Mouse (Mus musculus) erythroid progenitor cell, adult 5-6 weeks (primary cell): ENCODE results near the gene Tgm4. TPM values are rescaled to one million over a fixed set of nuclear protein-coding genes. Genes with fewer than 3 reads are reported as not detected.

ENCODE experiments used
- ATAC-seq: replicated peaks from 2 replicates; pipeline ENCODE4 v1.8.0; 2016; ENCODE audit warnings: moderate number of reproducible peaks, mild to moderate bottlenecking, moderate TSS enrichment, inconsistent platforms; ENCODE audit not compliant: poor library complexity, low FRiP score, severe bottlenecking
- total RNA-seq, 2 experiments: library from RNA; stranded (forward) in 1 of 2; stranded (reverse) in 1 of 2; fragments of 150-400 nt in 1 of 2; fragments of 186-747, 209-891 nt in 1 of 2; gene quantifications; 2 replicates each; pipeline versions ENCODE4 v1.2.3 to v1.2.4; 2015 to 2017; ENCODE audit warnings: low replicate concordance in 2 of 2

Gene Tgm4
- total RNA-seq (2015; ENCODE audit: low replicate concordance) (not detected in 2 replicates), total RNA-seq (2017; ENCODE audit: low replicate concordance) (not detected in 2 replicates)

DNA sequence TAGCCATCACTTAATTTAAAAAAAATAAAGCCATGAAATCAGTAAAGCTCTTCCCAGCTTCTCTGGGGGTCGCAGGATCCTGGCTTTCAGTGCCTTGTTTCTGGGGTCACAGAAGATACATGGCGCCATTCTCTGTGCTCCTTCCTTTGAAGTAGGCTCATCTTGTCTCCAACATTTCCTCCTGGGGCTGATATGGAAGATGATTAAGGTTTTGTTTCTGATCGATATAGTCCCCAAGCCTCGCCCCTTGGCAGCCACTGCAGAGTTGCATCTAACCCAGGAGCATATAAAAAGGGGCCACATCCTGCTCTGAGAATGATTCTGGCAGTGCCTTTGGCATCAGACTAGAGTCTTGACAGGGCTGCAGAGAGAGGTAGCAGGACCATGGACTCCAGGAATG lies at the start of gene Tgm4:
TSS of gene Tgm4 (plus strand) at position 301 of the 400 bp plus-strand sequence.
- ATAC-seq = no peak

DNA sequence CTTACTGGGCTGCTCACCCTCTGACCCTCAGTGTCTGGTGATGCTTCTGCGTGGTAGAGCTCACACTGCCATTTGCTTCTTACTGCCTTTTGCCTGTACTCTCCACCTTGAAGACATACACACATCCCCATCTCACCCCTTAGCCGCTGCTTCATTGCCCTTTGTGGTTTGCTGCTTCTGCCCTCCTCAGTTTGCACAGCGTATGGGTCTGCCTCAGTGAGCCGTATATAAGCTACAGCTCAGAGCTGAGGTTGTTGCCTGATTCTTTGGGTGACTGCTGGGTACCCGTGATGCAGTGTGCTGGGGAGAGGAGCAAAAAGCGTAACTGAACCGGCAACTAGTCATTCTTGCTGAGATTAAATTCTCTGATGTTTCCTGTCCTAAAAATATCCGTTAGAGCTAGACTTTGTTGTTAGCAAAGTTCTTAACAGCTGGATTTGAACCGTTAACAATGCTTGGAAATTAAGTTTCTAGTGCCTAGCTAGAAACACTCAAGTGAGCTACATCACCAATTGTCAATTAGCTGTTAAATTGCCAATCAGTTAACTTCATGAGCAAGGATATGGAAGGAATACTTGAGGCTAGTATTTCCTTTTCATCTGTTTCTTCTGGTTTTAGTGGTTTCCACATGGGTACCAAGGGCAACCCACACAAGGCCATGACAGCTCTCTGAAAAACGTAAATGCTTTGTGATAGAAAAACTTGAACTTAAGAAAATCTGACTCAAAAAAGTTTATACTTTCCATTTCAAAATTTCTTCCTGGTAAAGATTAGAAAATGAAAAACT lies 35.9 kb upstream of the Tgm4 start:
- 0 out of 2 replicates have a peak, but pooled peaks have one; percentile 25 for ATAC-seq

DNA sequence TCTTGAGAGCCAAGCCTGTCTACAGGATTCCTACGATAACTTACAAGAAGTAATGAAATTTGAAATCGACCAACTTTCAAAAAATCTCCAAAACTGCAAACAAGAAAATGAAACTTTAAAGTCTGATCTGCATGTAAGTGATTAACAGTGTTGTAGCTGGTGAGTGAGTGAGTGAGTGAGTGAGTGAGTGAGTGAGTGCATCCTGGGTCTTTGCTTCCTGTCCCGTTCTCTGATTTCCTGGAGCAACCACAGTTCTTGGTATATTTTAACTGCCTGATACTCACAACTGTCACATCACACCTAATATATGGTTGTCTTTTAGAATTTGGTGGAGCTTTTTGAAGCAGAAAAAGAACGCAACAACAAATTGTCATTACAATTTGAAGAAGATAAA lies 35.3 kb upstream of the Tgm4 start:
- ATAC-seq = no peak

DNA sequence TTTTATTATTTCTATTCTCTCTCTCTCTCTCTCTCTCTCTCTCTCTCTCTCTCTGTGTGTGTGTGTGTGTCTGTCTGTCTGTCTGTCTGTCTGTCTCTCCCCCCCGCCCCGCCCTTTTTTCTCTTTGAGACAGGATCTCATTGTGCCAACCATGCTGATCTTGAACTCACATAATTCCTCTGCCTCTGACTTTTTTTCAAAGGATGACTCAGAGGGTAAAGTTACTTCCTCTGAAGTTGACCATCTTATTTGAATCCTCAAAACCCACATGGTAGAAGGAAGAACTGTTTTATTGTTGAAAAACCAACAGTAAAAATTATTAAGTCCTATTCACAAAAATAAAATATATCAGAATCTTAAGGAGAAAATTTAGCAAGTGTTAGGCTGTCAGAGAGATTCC lies 29.8 kb upstream of the Tgm4 start:
- no peak for ATAC-seq

DNA sequence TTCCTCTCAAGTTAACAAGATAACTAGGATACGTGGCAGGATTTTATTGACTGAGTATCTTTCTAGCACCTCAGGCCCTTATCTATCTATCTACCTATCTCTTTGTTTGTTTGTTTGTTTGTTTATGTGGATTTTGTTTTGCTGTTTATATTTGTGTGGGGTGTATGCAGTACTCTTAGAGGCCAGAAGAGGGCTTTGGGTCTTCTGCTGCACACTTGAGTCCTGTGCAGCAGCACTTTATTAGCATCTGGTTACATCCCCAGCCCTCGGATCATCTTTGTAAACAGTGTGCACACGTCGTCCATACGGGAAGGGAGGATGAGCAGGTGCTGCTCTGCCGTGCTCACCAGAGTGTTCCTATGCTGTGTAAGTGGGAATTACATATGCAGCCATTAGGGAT lies 28.5 kb upstream of the Tgm4 start:
- ATAC-seq = peak; percentile 56; the same call in 1 of the 2 replicates

DNA sequence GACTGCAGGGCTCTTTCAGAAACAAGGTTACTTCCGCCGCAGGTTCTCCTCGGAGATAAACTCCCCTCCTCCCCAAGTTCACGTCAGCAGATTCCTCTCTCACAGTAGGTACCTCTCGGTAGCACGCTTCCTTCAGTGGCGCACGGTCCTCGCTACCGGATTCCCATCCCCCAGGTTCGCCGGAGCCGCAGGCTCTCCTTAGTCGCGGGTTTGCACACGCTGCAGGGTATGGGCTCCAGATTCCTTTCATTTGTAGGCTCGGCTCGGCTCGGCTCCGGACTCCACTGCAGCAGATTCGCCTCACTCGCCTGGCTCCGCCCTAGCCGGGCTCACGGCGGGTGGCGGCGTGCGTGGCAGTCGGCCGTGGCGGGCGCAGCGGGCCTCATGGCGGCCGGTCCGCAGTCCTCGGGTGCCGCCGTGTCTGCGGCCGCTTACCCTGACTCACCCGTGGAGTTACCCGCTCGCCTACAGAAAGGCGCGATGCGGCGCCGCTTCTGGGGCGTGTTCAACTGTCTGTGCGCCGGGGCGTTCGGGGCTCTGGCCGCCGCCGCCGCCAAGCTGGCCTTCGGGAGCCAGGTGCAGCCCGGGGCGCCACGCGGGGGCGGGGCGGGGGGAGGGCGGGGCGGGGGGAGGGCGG lies 13.4 kb upstream of the Tgm4 start, which contains the start of gene Tmem42:
TSS of gene Tmem42 (plus strand) at position 332 of the 637 bp plus-strand sequence.
- peak; percentile 93 for ATAC-seq

DNA sequence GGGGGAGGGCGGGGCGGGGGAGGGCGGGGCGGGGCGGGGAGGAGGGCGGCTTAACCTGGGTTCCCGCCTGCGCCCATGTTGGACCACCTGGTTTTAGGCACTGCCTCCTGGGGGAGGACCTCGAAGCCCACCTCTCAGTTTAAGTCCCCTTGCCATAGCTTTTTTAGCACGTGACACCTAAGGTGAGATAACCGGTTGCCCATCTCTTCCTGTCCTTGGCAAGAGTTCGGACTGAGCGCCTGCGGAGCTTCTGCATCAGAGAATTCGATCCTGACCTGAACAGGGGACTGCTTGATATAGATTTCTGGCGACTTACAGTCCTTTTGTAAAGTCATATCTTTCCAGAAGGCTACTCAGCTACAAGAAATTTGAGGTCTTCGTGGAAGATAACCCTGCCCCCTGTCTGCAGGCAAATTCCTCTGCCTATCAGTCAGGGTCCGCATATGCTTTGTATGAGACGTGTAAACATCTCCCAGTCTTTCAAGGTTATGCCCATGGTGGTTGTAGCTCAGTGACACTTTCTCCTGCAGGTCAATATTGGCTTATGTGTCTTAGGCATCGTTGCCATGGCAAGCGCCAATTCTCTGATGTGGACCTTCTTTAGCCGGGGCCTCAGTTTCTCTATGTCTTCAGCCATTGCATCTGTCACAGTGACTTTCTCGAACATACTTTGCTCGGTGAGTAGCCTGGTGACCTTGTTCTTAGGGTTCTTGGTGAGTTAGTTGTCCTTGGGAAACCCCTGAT lies 12.7 kb upstream of the Tgm4 start:
- ATAC-seq = no peak

DNA sequence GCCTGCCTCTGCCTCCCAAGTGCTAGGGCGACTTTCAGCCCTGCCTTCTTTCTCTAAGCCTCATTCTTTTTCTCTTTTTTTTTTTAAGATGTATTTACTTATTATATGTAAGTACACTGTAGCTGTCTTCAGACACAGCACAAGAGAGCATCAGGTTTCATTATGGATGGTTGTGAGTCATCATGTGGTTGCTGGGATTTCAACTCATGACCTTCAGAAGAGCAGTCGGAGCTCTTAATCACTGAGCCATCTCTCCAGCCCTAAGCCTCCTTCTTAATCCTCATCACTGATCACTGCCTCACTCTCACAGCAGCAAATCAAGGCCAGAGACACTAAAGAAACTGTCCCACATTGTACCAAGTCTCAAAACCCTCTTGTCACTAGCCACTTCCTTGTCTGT lies 10.3 kb upstream of the Tgm4 start:
- ATAC-seq = no peak

DNA sequence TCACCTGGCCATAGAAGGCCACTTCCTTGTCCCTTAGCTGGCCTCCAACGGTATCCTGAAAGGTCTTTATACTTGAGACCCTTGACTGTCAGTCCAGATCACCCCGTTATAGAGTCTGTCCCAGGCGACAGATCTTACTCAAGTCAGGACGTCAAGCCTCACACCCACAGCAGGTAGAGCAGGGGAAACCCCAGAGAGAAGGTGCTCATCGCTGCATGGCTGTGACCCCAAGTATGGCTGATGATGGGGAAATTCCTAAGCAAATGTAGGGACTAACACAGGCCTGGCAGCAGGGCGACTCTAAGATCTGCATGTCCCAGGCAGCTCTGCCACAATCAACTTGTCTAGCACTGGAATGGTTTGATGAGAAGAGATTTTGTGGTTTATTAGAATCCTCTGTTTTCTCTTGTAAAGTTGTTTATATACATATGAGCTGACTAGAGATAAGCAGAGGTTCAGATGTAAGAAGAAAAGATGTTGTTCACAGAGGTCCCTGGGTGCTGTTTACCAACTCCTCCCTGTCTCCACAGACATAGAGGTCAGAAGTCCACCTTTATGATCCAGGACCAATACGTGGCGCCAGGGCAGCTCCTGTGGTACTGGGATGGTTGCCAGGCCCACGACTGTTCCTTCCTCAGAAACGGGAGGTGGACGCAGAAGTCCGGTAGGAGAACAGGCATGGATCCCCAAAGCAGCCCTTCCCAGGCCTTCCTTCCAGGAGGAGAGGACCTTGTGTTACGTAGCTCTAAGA lies 2.9 kb upstream of the Tgm4 start:
- no peak for ATAC-seq

DNA sequence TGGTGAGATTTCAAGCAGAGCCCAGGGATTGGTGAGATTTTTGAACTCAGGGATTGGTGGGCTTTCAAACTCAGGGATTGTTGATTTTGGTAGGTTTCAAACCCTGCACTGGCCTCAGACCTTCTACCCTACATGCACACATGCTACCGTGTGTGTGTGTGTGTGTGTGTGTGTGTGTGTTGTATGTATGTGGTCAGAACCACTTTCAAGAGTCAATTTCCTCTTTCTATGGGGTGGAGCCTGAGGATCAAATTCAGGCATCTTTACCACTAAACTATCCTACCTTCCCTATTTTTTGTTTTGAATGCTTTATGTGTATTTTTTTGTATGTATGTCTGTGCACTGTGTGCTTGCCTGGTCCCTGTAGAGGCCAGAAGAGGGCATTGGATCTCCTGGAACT lies 13.1 kb downstream of the Tgm4 start:
- ATAC-seq = no peak

DNA sequence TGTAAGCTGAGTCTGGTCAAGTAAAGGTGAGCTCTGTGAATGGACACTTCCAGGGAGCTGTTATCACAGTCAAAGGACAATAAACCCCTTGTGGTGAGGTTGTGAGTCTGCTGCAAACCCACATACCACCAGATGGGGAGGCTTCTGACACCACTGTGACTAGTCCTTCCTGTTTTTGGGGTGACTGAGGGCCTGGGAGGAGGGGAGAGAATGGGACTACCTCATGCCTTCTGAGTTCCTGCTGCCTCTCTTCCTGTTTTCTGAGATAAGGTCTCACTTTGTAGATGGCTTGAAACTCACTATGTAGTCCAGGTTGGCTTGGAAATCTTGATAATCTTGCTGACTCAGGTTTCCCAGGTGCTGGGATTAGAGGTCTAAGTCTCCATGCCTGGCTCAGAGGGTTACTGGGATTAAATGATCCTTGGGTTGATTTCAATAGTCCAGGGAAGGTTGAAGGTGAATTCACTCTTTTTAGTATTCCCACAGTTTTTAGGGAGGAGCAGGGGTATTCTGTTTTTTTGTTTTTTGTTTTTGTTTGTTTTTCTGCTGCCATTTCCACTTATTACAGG lies 24.3 kb downstream of the Tgm4 start:
- no peak for ATAC-seq

DNA sequence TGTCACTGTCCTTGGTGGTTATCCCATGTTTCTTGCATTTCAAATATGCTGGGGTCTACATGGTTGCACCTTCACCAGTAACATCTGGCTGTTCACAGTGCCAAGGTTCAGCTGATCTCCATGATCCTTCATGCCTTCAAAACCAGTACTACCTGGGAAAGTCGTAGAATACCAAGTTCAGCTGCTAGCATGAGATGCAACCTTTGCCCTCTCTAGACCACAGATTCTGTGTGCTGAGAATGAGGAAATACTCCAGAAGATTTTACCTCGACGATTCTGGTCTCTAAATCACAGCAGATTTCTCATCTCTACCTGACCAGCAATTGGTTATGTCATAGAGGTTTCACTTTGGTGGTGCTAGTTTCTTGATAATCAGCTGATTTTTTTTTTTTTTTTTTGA lies 25.6 kb downstream of the Tgm4 start:
- no peak for ATAC-seq

DNA sequence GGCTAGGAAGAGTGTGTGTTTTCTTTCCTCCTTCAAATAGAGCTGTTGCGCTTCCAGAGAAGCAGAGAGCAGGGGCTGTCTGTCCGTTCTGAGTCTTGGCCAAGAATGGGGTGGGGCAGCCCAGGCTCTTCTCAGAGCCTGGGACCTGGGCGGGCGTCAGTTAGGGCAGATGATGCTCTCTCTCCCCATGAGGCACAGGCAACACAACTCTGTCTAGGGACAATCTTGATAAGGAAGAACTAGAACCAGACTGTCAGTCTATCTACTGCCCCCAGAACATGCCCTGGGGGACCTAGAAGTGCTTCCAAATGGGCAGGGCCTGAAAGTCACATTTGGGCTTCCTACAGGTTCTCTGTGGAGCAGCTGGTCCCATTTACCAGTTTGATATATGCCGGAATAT lies 44.6 kb downstream of the Tgm4 start:
- ATAC-seq = no peak

DNA sequence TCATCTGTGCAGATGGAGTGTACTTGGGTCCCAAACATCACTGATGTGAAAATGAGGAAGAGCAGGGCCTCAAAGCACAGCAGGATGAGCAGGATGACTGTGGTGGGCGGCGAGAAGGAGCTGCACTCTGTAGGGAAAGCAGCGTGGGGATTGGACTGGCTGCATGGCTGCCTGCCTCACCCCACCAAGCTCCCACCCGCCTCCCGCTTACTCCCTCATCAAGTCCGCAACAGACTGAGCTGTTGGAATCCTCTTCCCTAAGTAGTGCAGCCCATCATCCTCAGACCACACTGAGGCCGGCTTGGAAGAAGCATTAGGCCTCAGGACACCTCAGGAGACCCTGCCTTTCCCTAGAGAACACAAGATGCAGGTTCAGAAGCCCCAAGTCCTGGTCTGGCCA lies 45.8 kb downstream of the Tgm4 start:
- no peak for ATAC-seq

DNA sequence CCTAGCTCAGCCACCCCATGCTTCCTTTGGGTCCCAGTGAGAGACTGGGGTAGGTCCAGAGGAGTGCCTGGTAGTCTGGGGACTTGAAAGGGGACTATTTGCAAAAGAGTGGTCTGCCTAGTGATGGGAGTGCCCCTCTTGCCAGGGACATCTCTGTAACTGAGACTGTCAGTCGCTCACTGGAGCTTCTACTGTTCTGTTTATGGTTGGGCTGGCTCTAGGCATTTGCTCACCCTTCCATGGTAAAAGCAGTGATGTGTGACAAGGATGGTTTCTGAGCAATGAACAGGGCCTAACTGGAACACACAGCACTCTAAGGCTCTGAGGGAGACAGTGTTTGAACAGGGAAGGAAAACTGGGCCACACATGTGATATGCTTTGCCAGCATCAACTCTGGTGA lies 46.3 kb downstream of the Tgm4 start:
- ATAC-seq = no peak

DNA sequence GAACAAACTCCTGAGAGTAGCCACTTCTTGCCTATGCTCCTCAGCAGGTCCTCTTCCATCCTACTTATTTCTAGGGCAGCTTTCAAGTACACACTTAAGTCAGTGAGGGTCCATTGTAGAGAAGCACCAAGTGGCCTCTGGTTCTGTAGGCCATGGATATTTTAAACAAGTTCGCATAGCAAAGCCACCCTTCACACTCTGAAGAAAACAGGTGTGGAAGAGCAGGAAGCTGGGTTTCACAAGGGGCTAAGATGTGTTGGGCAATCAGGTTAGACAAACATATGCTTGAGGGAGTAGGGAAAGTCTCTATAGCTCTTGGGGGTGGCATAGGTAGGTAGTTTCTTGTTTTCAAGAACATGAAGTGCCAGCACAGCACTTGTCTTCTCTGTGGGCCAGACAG lies 50.8 kb downstream of the Tgm4 start:
- ATAC-seq = no peak

DNA sequence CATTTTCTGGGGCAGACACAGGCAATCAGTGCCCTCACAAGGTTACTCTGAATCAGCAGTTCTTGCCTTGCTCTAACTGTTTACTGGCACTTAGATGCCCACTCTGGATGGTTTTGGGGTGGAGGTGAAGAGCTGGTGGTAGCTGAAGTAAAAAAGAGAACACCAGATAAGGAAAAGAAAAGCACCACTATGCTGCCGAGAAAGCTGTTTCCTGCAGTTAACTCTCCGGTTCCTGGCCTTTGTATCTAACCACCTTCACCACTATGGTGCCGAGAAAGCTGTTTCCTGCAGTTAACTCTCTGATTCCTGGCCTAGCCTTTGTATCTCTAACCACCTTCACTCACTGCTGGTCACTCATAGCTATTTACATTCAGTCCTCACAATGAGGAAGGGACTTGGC lies 53.0 kb downstream of the Tgm4 start:
- ATAC-seq = no peak

DNA sequence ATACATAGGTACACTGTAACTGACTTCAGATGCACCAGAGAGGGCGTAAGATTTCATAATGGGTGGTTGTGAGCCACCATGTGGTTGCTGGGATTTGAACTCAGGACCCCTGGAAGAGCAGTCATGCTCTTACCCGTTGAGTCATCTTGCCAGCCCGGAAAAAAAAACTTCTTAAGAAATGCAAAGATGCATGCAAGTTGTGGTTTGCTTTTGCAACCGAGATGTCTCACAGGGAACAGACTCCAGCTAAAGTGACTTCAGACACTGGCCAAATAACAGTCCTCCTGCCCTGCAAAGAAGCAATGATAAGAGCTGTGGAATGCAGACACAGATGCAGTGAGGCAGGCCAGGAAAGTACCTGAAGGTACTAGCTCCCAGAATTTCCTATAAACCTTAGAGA lies 56.3 kb downstream of the Tgm4 start:
- no peak for ATAC-seq

DNA sequence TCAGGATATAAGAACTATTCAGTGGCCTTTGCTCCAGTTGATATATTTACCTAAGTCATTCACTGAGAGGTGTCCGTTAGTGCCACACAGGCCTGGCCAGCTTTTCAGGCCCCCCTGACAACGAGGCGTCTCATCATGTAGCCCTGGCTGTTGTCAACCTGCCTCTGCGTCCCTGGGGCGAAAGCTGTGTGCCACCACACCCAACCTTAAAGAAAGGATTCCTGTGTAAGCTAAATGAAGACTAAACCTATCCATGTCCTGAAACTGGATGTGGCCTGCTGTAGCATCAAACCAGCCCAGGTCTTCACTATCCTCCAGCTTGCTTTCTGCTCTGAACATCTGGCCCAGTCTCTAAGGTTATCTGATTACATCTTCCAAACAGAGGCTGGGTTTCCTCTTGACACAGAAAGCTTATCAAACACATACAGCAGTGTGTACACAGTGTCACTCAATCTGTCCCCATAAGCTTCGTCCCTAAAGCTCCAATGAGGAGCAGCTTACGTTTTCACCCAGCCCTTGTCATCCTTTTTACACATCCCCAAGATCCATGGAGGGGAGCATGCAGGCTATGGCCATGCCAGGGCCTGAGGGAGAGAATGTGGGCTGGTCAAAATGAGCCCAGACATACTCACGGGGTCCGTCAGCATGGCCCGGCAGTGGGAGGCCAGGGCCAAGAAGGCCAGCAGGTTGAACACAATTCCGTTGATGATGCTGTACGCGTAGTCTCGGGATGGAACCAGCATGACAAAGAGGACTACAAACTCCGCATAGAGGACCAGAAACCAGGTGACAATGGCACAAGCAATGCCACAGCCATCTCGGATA lies 65.3 kb downstream of the Tgm4 start:
- no peak for ATAC-seq
